Mouse (Mus musculus) monocyte, adult 2 months (primary cell): ENCODE results near the gene Tmc8.
"Not testable (repeated sequence)": the region's sequence is repeated elsewhere in the genome, so short reads cannot be mapped to it uniquely, and the experiment has no call there.

ENCODE experiments used
- DNase-seq, 2 experiments: peaks; one replicate each; pipeline ENCODE4 v3.0.0; 2022; ENCODE audit warnings: low spot score in 2 of 2, low read depth in 1 of 2

The Tmc8 gene

DNA sequence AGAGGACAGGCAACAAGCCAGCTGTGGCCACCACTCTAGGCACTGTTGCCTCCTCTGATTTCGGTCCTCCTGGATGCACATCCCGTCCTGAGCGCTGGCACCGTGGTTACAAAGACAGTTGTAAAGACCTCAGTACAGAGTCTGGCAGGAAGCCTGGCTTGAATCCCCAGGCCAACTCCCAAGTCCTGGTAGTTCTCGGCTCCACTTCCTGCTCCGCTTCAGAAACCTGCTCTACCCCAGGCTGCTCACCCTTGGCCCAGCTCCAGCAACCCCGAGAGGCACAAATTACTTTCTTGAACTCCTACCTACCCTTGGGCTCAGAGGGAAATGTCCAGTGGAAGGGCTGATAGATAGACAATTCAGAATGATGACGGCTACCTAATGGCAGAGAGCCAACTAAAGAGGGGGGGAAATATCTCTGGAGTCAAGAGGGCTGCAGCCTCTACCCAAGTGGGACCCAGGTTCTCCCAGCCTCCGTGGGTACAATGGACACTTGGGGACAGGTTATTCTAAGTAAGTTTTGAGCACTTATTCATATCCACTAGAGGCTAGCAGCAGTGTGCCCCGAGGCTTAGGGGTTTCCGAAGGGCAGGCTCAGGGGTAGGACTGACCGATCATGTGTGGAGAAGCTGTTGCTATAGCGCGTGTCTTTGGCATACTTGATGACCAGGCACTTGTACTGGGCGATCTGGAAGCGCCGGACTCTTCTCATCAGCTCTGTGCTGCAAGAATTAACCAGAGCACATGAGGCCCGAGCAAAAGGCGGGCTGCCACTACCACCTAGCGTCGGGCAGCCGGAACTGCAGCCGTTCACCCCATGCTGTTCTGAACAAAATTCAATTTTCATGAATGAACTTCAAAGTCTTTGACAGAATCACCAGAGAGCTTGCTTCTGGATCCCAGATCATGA, 42.4 kb downstream of the Tmc8 start:
- DNase-seq: peak in 1 of 2 experiments; percentile 69

DNA sequence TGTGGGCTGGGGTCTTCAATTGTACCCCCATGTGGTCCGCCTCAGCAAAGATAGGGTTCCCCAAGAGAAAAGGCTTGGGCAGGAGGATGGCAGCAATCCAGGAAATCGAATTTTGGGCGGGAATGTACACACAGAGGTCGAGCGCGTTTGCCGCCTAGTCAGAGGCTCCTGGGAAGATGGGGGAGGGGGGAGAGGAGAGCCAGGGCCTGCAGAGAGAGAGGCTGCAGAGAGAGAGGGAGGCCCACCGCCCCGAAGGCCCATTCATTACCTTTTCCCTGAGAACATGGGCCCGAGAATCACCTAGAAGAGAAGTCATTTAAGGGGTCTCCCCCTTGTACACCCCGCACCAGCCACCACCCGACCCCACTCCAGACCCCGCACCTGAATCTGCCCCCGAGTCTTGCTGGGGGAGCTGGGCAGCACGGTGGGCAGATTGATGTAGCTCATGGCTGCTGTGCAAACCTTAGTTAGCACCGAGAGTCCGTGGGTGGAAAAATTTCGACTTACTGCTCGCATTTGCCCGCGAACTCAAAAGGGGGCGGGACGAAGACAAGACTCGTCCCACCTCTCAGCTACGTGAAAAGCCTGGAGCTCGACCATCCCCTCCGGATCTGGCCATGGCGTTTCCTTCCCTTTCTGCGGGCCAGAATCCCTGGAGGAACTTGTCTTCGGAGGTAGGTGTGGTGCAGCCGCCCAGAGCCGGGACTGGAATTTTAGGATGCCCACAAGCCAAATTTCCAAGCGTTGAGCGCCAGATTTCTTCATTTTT, 43.6 kb downstream of the Tmc8 start, which contains the start of the genes Afmid and Tk1:
Afmid (plus strand) TSS at position 592 of the 769 bp plus-strand sequence.
Tk1 (minus strand) TSS at position 760 of the 769 bp plus-strand sequence.
- DNase-seq: no peak

DNA sequence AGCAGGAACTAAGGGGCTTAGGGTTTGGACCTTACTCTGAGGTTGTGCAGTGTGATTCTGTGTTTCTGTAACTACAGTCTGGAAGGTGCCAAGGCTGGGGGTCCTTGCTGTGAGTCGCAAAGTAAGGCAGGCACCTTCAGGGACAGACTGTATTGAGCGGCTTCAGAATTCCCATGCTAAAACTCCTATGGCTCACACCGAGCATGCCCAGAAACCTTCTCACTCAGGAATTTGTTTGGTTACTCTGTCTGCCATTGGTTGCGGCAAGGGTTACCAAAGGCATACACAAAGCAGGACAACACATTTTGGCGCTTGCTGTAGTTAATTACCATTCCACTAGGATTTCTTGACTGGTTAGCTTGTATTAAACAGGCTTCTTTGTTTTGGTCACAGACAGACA, 44.3 kb downstream of the Tmc8 start:
- no peak for DNase-seq

DNA sequence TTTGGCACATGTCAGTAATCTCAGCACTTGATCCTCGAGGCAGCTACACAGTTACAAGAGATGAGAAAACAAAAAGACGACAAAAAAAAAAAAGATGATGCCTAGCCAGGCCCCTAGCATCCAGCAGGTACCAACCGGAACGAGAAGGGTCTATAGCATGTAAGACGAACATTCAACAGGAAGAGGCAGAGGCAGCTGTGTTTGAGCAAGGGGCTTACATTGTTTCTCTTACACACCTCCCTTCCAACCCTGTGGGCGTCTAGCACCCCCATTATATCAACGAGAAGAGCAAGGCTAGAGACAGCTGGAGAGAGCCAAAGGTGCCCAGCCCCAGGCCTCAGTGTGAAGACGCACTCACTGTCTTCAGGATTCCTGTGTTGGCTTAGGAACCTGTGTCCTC, 45.0 kb downstream of the Tmc8 start:
- no peak for DNase-seq

DNA sequence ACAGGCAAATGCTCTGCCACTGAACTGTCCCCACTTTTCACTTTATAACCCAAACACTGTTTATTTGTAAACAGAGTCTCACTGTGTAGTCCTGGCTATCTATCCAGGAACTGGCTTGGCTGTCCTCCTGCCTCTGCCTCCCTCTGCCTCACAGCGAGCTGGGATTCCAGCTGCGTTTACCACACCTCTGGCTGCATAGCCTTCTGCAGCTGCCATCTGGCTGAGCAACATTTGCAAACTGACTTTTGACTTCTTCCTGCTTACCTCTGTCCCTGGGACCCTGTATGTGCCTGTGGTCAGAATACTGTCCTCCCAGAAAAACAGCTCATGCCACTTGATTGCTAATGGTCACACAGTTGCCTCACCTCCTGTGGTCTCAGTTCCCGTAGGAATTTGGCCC, 45.5 kb downstream of the Tmc8 start:
- DNase-seq: no peak

DNA sequence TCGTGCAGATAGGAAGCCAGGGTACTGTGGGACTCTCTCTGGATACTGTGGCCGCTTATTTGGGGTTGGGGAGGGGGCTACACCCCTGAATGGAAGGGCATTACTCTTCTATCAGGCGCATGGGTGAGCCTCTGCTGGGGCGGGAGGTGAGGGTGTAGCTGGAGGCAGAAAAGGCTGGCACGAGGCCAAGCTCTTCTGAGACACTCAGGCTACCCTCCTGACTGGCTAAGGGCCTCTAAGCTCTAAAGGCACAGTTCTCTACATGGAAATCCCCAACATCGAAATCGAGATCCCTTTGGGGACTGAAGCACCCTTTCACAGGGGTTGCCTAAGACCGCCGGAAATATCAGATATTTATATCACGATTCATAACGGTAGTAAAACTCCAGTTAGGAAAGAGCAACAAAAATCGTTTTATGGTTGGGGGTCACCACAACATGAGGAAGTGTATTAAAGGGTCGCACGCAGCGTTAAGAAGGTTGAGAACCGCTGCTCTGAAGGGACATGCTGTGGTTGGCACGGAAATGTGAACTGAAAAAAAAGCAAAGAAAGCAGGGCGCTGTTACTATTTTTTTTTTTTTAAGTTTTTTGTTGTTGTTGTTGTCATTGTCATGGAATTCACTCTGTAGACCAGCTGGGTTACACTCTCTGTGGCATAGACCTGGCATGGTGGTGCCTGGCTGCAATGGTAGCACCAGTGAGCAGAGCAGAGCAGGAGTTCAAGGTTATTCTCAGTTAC, 46.4 kb downstream of the Tmc8 start:
- peak in 1 of 2 experiments; percentile 38 for DNase-seq

DNA sequence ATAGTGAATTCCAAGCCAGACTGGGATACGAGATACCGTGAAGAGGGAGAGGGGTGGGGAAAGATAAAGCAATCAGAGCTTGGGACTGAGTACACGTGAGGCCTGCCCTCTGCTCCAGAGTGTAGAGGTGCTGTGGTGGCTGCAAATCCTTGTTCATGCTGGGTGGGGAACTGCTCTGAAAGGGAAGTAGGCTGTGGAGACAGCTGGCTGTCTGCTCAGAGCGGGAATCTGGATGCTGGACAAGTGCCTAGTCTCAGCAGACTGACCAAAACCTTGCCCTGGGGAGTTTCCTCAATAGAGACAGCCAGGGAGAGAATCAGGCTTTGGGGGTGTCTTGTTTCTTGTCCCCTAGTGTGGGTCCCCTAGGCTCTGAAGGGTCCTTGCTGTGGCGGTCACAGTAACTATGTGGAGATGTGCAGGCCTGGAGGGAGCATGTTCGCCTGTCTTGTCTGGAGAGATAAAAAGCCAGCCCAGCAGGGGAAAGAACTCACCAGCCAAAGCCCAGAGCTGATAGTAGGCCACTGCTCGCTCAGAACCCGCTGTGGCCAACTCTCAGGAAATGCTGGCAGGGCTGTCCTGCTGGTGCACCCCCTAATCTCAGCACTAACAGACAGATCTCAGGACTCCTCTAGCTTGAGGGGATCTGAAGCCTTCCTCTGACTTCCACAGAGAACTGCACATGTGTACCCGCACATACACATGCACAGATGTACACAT, 47.2 kb downstream of the Tmc8 start:
- DNase-seq: peak in 1 of 2 experiments; percentile 49

DNA sequence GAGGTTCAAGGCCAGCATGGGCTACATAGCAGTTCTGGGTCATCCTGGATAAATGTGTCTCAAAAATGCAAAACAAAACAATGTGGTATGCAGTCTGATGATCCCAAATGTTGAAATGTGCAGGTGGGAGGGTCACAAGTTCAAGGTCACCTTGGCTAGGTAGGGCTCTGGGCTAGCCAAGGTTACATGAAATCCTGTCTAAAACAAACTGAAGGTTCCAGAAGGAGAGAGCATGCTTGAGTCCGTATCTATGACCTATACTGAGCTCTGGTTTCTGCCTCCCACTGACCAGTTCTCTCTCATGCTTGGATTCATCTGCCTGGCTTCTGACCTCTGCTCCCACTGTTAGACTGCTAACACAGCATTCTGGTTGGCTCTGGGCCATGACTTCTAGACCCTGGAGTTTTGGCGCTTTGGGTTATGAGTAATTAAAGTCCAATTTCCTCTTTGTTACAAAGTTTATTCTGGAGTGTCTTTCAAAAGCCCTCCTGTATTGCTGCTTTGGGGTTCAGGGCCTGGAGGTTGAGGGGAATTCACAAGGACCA, 47.9 kb downstream of the Tmc8 start:
- DNase-seq: no peak

DNA sequence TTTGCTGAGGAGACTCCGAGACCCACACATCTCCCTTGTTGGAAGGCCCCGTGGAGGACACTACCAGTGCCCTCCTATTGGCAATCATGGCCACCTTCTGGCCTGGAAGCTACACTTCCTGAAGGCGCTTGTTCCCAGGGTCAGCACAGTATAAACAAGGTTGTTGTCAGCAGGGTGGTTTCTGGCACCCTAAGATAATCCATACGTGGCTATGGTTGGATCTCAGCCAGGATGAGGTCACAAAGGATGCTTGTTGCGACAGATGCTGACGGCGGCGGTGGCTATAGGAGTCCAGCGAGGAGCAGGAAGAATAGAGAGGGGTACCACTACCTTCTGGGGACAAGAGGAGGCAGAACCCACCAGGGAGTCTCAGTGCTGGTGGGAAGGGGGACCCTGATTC, 48.5 kb downstream of the Tmc8 start:
- peak in 1 of 2 experiments; percentile 48 for DNase-seq

DNA sequence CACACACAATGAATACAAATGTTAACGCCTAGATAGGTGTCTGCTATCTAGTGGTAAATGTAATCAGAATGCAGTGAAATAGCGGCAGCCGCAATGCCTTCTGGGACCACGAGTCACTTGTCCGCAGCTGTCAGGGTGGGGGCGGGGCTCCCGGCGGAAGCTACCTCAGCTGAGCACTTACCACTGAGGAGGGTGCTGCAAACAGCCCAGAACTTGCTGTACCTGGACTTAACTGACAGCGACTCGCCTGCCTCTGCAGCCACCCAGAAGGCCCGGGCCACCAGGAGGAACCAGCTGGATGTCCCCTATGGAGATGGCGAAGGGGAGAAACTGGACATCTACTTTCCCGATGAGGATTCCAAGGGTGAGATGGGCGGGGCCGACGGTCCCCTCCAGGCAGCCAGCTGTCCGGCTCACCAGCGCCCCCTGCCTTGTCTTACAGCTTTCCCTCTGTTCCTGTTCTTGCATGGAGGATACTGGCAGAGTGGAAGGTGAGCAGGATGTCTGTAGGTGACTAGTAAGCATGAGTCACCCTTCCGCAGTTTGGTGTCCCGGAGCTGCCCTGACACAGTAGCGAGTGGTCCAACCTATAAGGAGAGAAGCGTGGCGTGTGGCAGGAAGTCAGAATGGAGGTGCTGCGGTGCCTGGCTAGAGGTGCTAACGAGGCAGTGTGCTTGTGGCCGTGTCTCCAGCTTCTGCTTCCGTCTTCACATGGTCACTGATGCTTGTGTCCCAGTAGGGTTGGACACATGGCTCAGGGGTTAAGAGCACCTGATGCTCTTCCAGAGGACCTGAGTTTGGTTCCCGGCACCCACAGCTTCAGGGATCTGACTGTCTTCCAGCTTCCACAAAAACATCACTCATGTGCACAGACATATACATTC, 50.5 kb downstream of the Tmc8 start:
- DNase-seq: peak; percentile 73 to 82

DNA sequence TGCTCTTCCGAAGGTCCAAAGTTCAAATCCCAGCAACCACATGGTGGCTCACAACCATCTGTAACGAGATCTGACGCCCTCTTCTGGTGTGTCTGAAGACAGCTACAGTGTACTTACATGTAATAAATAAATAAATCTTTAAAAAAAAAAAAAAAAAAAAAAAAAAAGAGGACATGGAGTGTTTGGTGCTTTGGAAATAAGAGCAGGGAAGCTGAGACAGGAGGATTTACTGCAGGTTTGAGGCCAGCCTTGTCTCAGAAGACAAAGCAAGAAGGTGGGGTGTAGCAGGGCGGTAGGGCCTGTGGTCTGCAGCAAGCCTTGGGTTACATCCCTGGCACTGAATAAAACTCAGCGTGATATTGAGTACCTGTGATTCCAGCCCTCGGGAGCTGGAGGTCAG, 51.6 kb downstream of the Tmc8 start:
- not testable (repeated sequence) for DNase-seq

DNA sequence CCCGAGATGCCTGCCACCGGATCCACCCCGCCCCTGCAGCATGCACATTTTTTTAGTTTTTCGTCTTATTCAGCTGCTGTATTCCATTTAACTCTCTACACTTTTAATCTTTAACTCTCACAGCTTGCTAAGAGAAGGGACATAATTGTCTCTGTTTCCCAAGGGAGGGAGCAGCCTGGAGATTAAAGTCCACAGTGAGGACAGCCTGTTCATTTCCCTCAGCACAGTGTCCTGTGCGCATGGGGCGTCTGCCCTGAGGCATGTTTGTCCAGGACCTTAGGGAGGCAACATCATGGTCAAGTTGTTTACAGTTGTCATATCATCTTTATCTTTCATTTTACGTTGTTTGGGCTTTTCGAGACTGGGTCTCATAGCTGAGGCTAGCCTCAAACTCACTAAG, 52.2 kb downstream of the Tmc8 start:
- no peak for DNase-seq

DNA sequence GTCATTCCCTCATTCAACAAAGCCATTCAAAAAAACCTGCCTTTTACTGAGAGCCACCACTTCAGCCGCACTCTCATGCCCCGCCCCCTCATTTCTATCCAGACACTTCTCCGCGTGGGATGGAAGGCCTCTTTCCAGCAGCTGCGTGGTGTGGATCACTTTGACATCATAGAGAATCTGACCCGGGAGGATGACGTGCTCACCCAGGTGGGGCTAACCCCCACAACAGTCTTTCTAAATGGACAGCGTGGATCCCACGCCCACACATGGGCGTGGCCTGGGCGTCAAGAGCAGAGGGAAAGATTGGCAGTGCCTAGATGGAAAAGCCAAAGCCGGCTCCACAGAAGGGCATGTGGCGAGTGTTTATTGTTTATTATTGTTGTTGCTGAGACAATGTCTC, 54.4 kb downstream of the Tmc8 start:
- no peak for DNase-seq

DNA sequence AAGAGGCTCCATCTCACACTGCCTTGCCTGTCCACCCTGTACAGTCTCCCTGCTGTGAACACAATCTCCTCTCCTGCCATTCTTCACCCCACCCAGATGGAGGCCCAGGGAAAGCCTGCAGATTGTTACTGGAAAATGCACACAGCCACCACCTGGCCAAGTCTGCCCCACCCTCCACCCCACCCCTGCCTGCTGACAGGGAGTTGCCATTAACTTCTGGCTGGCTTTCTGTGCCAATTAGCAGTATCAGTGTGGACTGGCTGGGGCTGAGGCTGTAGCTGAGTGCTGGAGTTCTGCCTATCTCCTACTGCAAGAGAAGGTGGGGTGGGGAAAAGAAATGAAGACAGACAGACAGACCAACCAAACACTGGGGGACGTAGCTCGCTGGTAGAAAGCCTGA, 56.7 kb downstream of the Tmc8 start:
- no peak for DNase-seq

DNA sequence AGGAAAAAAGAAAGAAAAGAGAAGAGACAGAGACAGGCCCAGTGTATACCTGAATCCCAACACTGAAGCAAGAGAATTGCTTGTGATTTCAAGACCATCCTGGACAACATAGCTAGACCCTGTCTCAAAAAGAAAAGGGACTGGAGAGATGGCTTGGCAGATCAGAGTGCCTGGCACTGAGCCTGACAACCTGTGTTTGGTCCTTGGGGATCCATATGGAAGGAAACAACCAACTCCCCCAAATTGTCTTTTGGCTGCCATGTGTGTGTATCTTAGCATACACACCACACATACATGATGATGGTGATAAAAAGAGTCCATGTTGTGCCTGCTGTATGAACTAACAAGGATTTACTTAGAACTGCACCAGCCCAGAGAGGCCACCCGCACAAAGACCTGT, 57.1 kb downstream of the Tmc8 start:
- DNase-seq: no peak

DNA sequence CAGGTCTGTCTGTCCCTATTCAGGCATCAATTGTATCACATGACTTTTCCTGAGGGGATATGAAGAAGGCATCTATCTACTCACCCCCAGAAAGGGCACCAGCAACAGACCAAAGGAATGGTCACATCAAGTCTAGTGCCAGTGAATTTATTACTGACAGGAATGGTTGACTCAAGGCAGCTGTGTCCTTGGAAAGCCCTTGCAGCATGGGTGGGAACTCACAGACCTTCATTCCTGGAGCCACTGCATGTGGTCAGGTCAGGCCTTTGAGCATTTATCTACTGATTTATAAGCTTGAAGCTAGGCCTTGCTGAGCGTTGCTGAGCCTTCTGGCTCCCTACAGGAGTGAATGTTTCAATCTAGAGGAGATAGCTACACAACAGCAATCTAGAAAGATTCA, 59.0 kb downstream of the Tmc8 start:
- DNase-seq: no peak
